Mouse (Mus musculus) neural tube, embryonic 11.5 days (tissue): ENCODE results near the gene Rasgef1b. TPM values are rescaled to one million over a fixed set of nuclear protein-coding genes. Genes with fewer than 3 reads are reported as not detected.

Source experiments
- ATAC-seq: fragments of 200-750 bp; cut with Nextera tagmentation; 2 replicates; pipeline ENCODE4 v1.8.0; 2017; ENCODE audit warnings: moderate number of reproducible peaks, mild to moderate bottlenecking, moderate TSS enrichment, moderate library complexity; ENCODE audit not compliant: insufficient read depth, low FRiP score, low TSS enrichment
- DNase-seq: peaks from one replicate; pipeline ENCODE4 v3.0.0-alpha.2; 2015; ENCODE audit warnings: low spot score
- H3K27ac ChIP-seq: fragments of 300-500 bp; sonication (generic); 2 replicates; pipeline ENCODE4 v1.5.1; 2014; ENCODE audit warnings: low read depth, mild to moderate bottlenecking, low read length
- H3K27me3 ChIP-seq: fragments of 300-500 bp; sonication (generic); 2 replicates; pipeline ENCODE4 v1.6.1; 2014; ENCODE audit warnings: mild to moderate bottlenecking, low read length, mixed read lengths; ENCODE audit not compliant: control insufficient read depth, insufficient read depth
- H3K36me3 ChIP-seq: fragments of 300-500 bp; sonication (generic); 2 replicates; pipeline ENCODE4 v1.6.1; 2014; ENCODE audit warnings: mild to moderate bottlenecking, low read length, moderate library complexity, mixed read lengths; ENCODE audit not compliant: control insufficient read depth, insufficient read depth
- H3K4me1 ChIP-seq: fragments of 300-500 bp; sonication (generic); 2 replicates; pipeline ENCODE4 v1.6.1; 2014; ENCODE audit warnings: low read length, mixed read lengths; ENCODE audit not compliant: control insufficient read depth, insufficient read depth
- H3K4me2 ChIP-seq: fragments of 300-500 bp; sonication (generic); 2 replicates; pipeline ENCODE4 v1.6.1; 2014; ENCODE audit warnings: low read depth, mild to moderate bottlenecking, moderate library complexity
- H3K4me3 ChIP-seq: fragments of 300-500 bp; sonication (generic); 2 replicates; pipeline ENCODE4 v1.5.1; 2014; ENCODE audit warnings: low read depth, low read length
- H3K9ac ChIP-seq: fragments of 300-500 bp; sonication (generic); 2 replicates; pipeline ENCODE4 v1.6.1; 2014; ENCODE audit warnings: mild to moderate bottlenecking, low read length
- H3K9me3 ChIP-seq: fragments of 300-500 bp; sonication (generic); 2 replicates; pipeline ENCODE4 v1.6.1; 2016; ENCODE audit warnings: low read length; ENCODE audit not compliant: control insufficient read depth
- WGBS: fragments of 180-500 bp; shearing (Covaris S2); extraction: QIAGEN DNeasy Blood & Tissue Kit; methylation state at CpG from one replicate; pipeline ENCODE4 v1.1.7; 2014; 5-methylcytosine and 5-hydroxymethylcytosine counted together
- polyA plus RNA-seq: library from polyadenylated mRNA; unstranded; fragments of >200 nt; fragmentation: Nextera tagmentation; extraction: Ambion mirVana; gene quantifications from 2 replicates; pipeline ENCODE4 v1.2.1, GENCODE M21; 2014

Rasgef1b gene
- polyA plus RNA-seq, 1 experiment from 2014 or later, result 20.7 TPM

DNA sequence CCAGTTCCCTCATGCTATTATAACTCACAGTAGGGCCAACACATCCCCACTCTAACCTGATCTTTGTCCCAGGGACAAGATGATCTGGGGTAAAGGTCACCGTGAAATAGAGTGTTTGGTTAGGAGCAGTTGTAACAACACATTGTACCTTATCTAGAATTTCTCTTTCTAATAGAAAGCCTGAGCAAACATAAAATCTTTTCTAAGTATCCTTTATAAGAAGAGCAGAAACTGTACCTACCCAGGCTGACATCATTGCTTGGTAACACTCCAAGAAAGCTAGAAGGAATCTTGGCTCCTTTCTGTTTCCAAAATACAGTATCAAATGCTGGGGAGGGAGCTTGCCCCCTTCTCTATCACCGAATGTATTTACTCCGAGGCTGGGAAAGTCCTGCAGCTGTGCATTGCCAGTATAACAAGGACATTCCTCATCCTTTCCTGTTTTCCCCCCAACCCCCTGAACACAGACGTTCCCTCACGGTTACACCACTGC lies 374.2 kb downstream of the Rasgef1b start:
- DNase-seq, result no peak
- H3K27ac ChIP-seq, result no peak overlapping the region
- 65% methylated on average over 5 of the region's 5 CpGs for WGBS

DNA sequence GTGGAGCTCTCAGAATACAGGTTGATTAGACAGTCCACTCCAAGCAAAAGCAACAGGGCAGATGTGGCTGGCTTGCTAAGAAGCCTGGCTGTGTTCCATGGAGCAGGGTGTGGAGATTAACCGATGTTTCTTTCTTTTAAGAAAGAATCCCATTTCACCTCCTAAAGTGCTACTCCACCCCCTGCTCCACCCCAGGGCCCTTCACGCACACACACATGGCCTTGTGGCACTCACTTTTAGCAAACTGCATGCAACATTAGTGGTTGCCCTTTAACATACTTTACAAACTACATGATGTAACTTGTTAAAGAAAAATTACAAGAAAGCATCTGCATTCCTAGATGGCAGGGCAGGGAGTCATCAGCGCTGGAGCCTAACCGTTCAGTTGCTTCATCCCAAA lies 378.8 kb downstream of the Rasgef1b start:
- WGBS, result 66% methylated on average over 4 of the region's 4 CpGs
- ATAC-seq, result no peak
- no peaks in the 10 kb centered on the region for H3K4me1 ChIP-seq
- H3K4me3 ChIP-seq, result no peak overlapping the region
- H3K36me3 ChIP-seq, result no peaks in the 10 kb centered on the region
- H3K9ac ChIP-seq, result no peak overlapping the region
- H3K9me3 ChIP-seq, result no peaks in the 10 kb centered on the region
- no peak for DNase-seq
- H3K4me2 ChIP-seq, result no peak overlapping the region
- no peaks in the 10 kb centered on the region for H3K27me3 ChIP-seq
- H3K27ac ChIP-seq, result no peak overlapping the region

More for the DNA sequence above, 374.2 kb downstream of the Rasgef1b start:
- Histone ChIP-seq H3K9me3 (no peaks in the 10 kb centered on the region), H3K36me3 (no peaks in the 10 kb centered on the region), H3K4me2 (no peak overlapping the region), H3K9ac (no peak overlapping the region), H3K4me3 (no peak overlapping the region), H3K27me3 (no peaks in the 10 kb centered on the region), H3K4me1 (no peaks in the 10 kb centered on the region)
- ATAC-seq, result no peak

DNA sequence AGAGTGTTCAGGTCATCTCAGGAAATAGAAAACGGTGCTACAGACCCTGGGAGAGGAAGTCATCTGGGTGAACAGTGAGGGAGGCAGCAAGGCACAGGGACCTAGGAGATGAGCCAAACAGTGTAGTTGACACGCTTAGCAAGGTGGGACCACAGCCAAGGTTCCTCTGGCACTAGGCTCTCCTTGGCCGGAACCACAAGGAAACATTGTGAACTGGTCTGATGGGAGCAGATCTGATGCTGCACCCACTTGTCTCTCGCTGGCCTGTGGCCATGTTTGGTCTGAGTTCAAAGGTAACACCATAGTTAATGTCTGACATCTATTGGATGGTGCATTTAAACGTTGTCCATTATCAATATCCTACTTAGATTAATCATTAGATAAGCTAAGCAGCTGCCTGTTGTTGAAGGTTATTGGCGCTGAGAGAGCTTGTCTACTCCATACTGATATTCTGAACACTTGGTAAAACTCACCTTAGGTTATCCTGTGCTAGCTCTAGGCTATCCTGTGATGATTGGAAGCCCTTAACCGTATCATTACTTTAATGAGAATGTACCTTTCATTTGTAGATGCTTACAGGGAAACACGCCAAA lies 380.5 kb downstream of the Rasgef1b start:
- no peaks in the 10 kb centered on the region for H3K27me3 ChIP-seq
- no peak overlapping the region for H3K27ac ChIP-seq
- no peak overlapping the region for H3K9ac ChIP-seq
- WGBS, result 89% methylated on average over 8 of the region's 8 CpGs
- DNase-seq (no peak), ATAC-seq (no peak)
- no peaks in the 10 kb centered on the region for H3K4me1 ChIP-seq
- no peaks in the 10 kb centered on the region for H3K9me3 ChIP-seq
- H3K4me3 ChIP-seq, result no peak overlapping the region
- H3K36me3 ChIP-seq, result no peaks in the 10 kb centered on the region
- H3K4me2 ChIP-seq, result no peak overlapping the region

DNA sequence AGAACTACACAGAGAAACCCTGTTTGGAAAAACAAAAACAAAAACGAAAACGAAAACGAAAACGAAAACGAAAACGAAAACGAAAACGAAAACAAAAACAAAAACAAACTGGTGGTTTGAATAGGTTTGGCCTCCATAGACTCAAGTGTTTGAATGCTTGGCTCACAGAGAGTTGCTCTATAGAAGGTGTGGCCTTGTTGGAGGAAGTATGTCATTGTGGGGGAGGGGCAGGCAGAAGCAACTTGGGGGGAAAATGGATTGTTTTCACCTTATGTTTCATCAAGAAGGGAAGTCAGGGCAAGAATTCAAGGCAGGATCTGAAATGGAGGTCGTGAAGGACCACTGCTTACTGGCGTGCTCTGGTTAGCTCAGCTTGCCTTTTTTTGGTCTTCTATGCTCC lies 386.3 kb downstream of the Rasgef1b start:
- DNase-seq (no peak), ATAC-seq (no peak)
- 93% methylated on average over 10 of the region's 10 CpGs for WGBS
- Histone ChIP-seq H3K9ac (no peak overlapping the region), H3K36me3 (no peaks in the 10 kb centered on the region), H3K9me3 (no peaks in the 10 kb centered on the region), H3K4me2 (no peak overlapping the region), H3K4me3 (no peak overlapping the region), H3K27me3 (no peaks in the 10 kb centered on the region), H3K4me1 (no peaks in the 10 kb centered on the region), H3K27ac (no peak overlapping the region)

DNA sequence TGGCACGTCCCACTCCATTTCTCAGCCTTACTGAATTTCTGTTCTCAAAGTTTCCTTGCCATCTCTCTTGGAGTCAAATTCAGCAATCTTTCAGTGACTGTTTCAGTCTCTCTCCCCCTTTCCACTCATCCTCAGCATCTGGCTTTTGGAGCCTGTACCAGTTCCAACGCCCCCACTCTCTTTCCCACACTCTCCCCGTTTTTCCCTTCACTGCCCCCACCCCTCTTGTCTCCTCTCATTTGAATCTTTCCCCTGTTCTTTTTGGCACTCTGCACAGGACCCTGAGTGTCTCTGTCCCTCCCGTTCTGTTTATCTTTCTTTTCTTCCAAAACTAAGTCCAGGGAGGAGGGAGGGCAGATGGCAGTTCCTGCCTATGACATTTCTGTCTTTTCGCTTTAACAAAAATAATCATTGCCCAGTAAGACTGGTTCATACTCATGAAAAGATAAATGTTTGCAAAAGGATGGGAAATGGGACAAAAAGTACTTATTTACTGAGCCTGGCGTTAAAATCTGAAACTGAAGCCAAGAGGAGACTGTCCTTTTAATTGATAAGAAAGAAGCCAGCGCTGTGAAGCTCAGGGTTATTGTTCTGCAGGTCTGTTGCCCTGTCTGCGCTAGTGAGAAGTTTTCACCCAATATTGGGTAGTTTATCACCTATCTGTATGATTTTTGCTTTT lies 388.4 kb downstream of the Rasgef1b start:
- H3K9ac ChIP-seq, result no peak overlapping the region
- no peak for DNase-seq
- H3K4me3 ChIP-seq, result no peak overlapping the region
- no peaks in the 10 kb centered on the region for H3K36me3 ChIP-seq
- no peaks in the 10 kb centered on the region for H3K4me1 ChIP-seq
- no peak for ATAC-seq
- H3K4me2 ChIP-seq, result no peak overlapping the region
- 83% methylated on average over 8 of the region's 8 CpGs for WGBS
- no peaks in the 10 kb centered on the region for H3K9me3 ChIP-seq
- no peaks in the 10 kb centered on the region for H3K27me3 ChIP-seq
- H3K27ac ChIP-seq, result no peak overlapping the region

DNA sequence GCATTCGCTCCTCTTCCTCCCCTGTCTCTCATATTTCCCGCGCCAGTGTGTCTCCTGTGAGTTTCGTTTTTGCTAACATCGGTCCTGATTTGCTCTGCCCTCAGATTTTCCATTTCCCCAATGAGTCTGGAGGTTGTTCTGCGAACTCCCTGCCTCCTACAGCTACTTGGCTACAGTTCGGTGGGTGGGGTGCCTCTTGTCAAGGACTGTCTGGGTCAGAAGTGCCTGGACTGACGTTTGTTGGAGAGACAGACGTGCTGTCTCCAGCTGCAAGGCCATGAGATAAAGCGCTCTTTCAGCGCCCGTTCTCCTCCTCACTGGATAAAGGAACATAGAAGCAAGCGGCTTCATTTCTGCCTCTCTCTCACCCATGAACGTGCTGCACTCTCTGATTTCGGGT lies 389.1 kb downstream of the Rasgef1b start:
- Histone ChIP-seq H3K36me3 (no peaks in the 10 kb centered on the region), H3K9me3 (no peaks in the 10 kb centered on the region), H3K27ac (no peak overlapping the region), H3K4me3 (no peak overlapping the region), H3K4me1 (no peaks in the 10 kb centered on the region), H3K4me2 (no peak overlapping the region), H3K9ac (no peak overlapping the region), H3K27me3 (no peaks in the 10 kb centered on the region)
- no peak for ATAC-seq
- no peak for DNase-seq
- WGBS, result 75% methylated on average over 15 of the region's 15 CpGs

DNA sequence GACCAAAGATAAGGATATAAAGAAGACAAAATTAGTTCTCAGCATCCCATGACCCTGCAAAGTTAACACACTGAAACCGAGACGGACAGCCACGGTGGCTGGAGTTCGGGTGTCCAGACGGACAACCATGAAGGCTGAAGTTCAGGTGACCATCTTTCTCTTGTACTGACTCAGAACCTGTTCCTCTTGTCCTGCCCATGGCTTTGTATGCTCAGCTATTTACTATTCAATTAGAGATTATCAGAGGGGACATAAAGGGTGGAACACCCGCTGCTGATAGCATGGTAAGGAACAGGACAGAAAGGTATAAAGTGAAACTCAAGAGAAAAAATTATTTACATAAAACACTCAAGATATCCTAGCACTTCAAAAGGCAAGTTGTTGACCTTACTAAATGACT lies 390.0 kb downstream of the Rasgef1b start:
- Histone ChIP-seq H3K36me3 (no peaks in the 10 kb centered on the region), H3K9ac (no peak overlapping the region), H3K4me2 (no peak overlapping the region), H3K27ac (no peak overlapping the region), H3K9me3 (no peaks in the 10 kb centered on the region), H3K4me1 (no peaks in the 10 kb centered on the region), H3K27me3 (no peaks in the 10 kb centered on the region), H3K4me3 (no peak overlapping the region)
- WGBS, result 95% methylated on average over 6 of the region's 6 CpGs
- DNase-seq (no peak), ATAC-seq (no peak)

DNA sequence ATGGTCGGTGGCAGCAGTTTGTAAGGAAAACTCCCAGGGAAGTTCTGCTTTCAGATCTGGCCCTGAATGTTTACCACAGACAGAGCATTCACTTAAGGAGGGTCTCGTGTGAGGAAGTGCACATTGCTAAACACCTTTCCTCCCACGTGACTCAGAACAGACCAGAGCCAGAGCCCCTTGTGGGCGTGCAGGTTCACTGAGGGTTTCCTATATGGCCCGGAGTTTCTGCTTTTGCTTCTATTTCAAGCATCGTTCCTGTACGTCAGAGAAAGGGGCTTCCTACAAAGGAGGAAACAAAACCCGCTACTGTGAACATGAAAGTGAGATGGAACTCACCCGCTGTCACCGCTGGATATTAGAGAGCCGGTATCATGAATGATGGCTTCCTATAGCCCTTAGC lies 392.4 kb downstream of the Rasgef1b start:
- no peak for ATAC-seq
- H3K9ac ChIP-seq, result no peak overlapping the region
- H3K4me3 ChIP-seq, result no peak overlapping the region

DNA sequence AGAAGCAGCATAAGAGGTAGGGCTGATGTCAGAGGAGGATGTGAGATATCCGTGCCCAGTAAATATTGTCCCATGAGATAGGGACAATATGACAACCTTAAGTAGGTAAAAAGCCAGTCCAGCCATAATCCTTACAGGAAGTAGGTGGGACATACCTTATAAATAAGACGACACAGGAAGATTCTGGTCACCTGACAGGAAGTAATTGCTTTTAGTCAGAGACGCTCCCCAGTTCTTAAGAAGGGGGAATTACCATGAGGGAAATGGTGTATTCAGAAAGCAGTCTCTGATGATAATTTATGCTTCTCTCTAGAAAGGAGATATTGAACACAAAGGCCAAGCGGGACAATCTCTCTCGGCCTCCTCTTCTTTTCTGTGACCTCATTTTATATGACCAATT lies 394.8 kb downstream of the Rasgef1b start:
- Histone ChIP-seq H3K9me3 (no peaks in the 10 kb centered on the region), H3K9ac (no peak overlapping the region), H3K4me3 (no peak overlapping the region), H3K27ac (no peak overlapping the region), H3K27me3 (no peaks in the 10 kb centered on the region), H3K4me1 (no peaks in the 10 kb centered on the region), H3K4me2 (no peak overlapping the region), H3K36me3 (no peaks in the 10 kb centered on the region)
- WGBS, result 75% methylated on average over 5 of the region's 5 CpGs
- DNase-seq, result no peak
- ATAC-seq, result no peak

More for the DNA sequence above, 392.4 kb downstream of the Rasgef1b start:
- Histone ChIP-seq H3K27me3 (no peaks in the 10 kb centered on the region), H3K27ac (no peak overlapping the region), H3K36me3 (no peaks in the 10 kb centered on the region), H3K4me2 (no peak overlapping the region), H3K4me1 (no peaks in the 10 kb centered on the region), H3K9me3 (no peaks in the 10 kb centered on the region)
- no peak for DNase-seq
- 77% methylated on average over 11 of the region's 11 CpGs for WGBS
